29 mouse cellular contexts compared by ENCODE assay signal in genomic region chr14:40041879-40042278, GRCm38 (mm10).
DNase-seq lines count a peak whose midpoint lies in the region; ATAC-seq and TF ChIP-seq lines count a peak whose summit lies in the region.
"Had no signal": no experiment of that assay in that cellular context is flagged by ENCODE, and none has a peak within 500 bp of the region (broad histone marks: within the 10 kb centered on the region; RNA-seq: fewer than 3 reads in every experiment).

No protein-coding gene starts in this region.

- H3K4me3 ChIP-seq in hindbrain, embryonic 11.5 days (ENCODE audit: low read depth, low read length), result no peak overlapping the region
- H3K4me3 ChIP-seq in hindbrain, postnatal 0 days (ENCODE audit: low read length), result no peak overlapping the region
- H3K4me3 ChIP-seq in hindbrain, embryonic 14.5 days (replicated peaks; ENCODE audit: low read length), result no peak overlapping the region
- no peak overlapping the region for H3K4me3 ChIP-seq in hindbrain, embryonic 13.5 days
- no peak overlapping the region for H3K4me3 ChIP-seq in midbrain, embryonic 14.5 days (replicated peaks; ENCODE audit: low read depth, low read length)
- H3K4me3 ChIP-seq in midbrain, embryonic 16.5 days (ENCODE audit: low read depth, low read length), result no peak overlapping the region
- H3K4me3 ChIP-seq: embryonic facial prominence, embryonic 13.5 days; embryonic facial prominence, embryonic 15.5 days; erythroblast, embryonic 14.5 days; forebrain, embryonic 10.5 days; forebrain, embryonic 12.5 days had no signal

- H3K4me2 ChIP-seq in hindbrain, embryonic 11.5 days (replicated peaks; ENCODE audit: low read depth, low read length), result no peak overlapping the region
- H3K4me2 ChIP-seq in hindbrain, postnatal 0 days (ENCODE audit: low read depth, low read length), result no peak overlapping the region
- H3K4me2 ChIP-seq in hindbrain, embryonic 14.5 days (replicated peaks), result no peak overlapping the region
- no peak overlapping the region for H3K4me2 ChIP-seq in hindbrain, embryonic 13.5 days
- no peak overlapping the region for H3K4me2 ChIP-seq in midbrain, embryonic 14.5 days (ENCODE audit: low read length)
- H3K4me2 ChIP-seq in midbrain, embryonic 16.5 days (ENCODE audit: low read length), result no peak overlapping the region
- H3K4me2 ChIP-seq: embryonic facial prominence, embryonic 13.5 days; embryonic facial prominence, embryonic 15.5 days; forebrain, embryonic 12.5 days had no signal

- ATAC-seq in hindbrain, embryonic 11.5 days (ENCODE audit: low FRiP score), result 0 out of 2 replicates have a peak, but pooled peaks have one; percentile 40
- no peak for ATAC-seq in hindbrain, postnatal 0 days
- peak; percentile 37; the same call in 1 of the 2 replicates for ATAC-seq in hindbrain, embryonic 14.5 days (ENCODE audit: low FRiP score)
- ATAC-seq in hindbrain, embryonic 13.5 days (ENCODE audit: low FRiP score), result no peak; the same call in 1 of the 2 replicates
- no peak for ATAC-seq in midbrain, embryonic 14.5 days (ENCODE audit: low FRiP score, low TSS enrichment)
- ATAC-seq in midbrain, embryonic 16.5 days, result no peak
- ATAC-seq: activated CD4-positive, CD25-positive, alpha-beta regulatory T cell, adult 4 months; CD4-positive, CD25-positive, alpha-beta regulatory T cell, adult 4 months; forebrain, embryonic 14.5 days; Patski had no signal

- no peaks in the 10 kb centered on the region for H3K4me1 ChIP-seq in hindbrain, embryonic 11.5 days (replicated peaks; ENCODE audit: control insufficient read depth, insufficient read depth, low read length)
- no peaks in the 10 kb centered on the region for H3K4me1 ChIP-seq in hindbrain, postnatal 0 days (ENCODE audit: insufficient read depth, low read length)
- no peaks in the 10 kb centered on the region for H3K4me1 ChIP-seq in hindbrain, embryonic 14.5 days (replicated peaks; ENCODE audit: control insufficient read depth, insufficient read depth, low read length)
- H3K4me1 ChIP-seq in hindbrain, embryonic 13.5 days (replicated peaks), result no peaks in the 10 kb centered on the region
- no peaks in the 10 kb centered on the region for H3K4me1 ChIP-seq in midbrain, embryonic 14.5 days (ENCODE audit: control insufficient read depth, insufficient read depth, low read length)
- no peaks in the 10 kb centered on the region for H3K4me1 ChIP-seq in midbrain, embryonic 16.5 days (ENCODE audit: control insufficient read depth, insufficient read depth, low read length)
- H3K4me1 ChIP-seq: embryonic facial prominence, embryonic 13.5 days; embryonic facial prominence, embryonic 15.5 days; forebrain, embryonic 12.5 days had no signal

- TF ChIP-seq CTCF in hindbrain, postnatal 0 days (IDR thresholded peaks at IDR 0.05; ENCODE audit: low read depth), result no peak
- TF ChIP-seq CTCF in brain, embryonic 14.5 days (IDR thresholded peaks at IDR 0.05; ENCODE audit: borderline replicate concordance, extremely low read depth, insufficient read depth, insufficient read length), result no peak

- H3K9ac ChIP-seq in hindbrain, embryonic 11.5 days (ENCODE audit: low read depth, low read length), result no peak overlapping the region
- no peak overlapping the region for H3K9ac ChIP-seq in hindbrain, postnatal 0 days (replicated peaks; ENCODE audit: low read length)
- no peak overlapping the region for H3K9ac ChIP-seq in hindbrain, embryonic 14.5 days
- no peak overlapping the region for H3K9ac ChIP-seq in hindbrain, embryonic 13.5 days
- H3K9ac ChIP-seq in midbrain, embryonic 14.5 days (replicated peaks; ENCODE audit: low read length), result no peak overlapping the region
- no peak overlapping the region for H3K9ac ChIP-seq in midbrain, embryonic 16.5 days (ENCODE audit: low read depth, low read length)
- H3K9ac ChIP-seq: embryonic facial prominence, embryonic 13.5 days; embryonic facial prominence, embryonic 15.5 days; forebrain, embryonic 12.5 days had no signal

- no peaks in the 10 kb centered on the region for H3K27me3 ChIP-seq in hindbrain, embryonic 11.5 days (ENCODE audit: control insufficient read depth, insufficient read depth, low read length)
- H3K27me3 ChIP-seq in hindbrain, postnatal 0 days (ENCODE audit: insufficient read depth, low read length), result no peaks in the 10 kb centered on the region
- H3K27me3 ChIP-seq in hindbrain, embryonic 14.5 days (ENCODE audit: control insufficient read depth, insufficient read depth, low read length), result no peaks in the 10 kb centered on the region
- H3K27me3 ChIP-seq in hindbrain, embryonic 13.5 days, result no peaks in the 10 kb centered on the region
- no peaks in the 10 kb centered on the region for H3K27me3 ChIP-seq in midbrain, embryonic 14.5 days (ENCODE audit: control insufficient read depth, insufficient read depth, low read length)
- no peaks in the 10 kb centered on the region for H3K27me3 ChIP-seq in midbrain, embryonic 16.5 days (ENCODE audit: control insufficient read depth, insufficient read depth, low read depth, low read length)
- H3K27me3 ChIP-seq: CH12.LX; embryonic facial prominence, embryonic 13.5 days; embryonic facial prominence, embryonic 15.5 days; forebrain, embryonic 12.5 days; Patski had no signal

- no peak overlapping the region for H3K27ac ChIP-seq in hindbrain, embryonic 11.5 days (ENCODE audit: low read depth, low read length)
- no peak overlapping the region for H3K27ac ChIP-seq in hindbrain, postnatal 0 days
- no peak overlapping the region for H3K27ac ChIP-seq in hindbrain, embryonic 14.5 days
- H3K27ac ChIP-seq in hindbrain, embryonic 13.5 days, result no peak overlapping the region
- no peak overlapping the region for H3K27ac ChIP-seq in midbrain, embryonic 14.5 days (replicated peaks; ENCODE audit: low read depth, low read length)
- H3K27ac ChIP-seq in midbrain, embryonic 16.5 days (ENCODE audit: low read length), result no peak overlapping the region
- H3K27ac ChIP-seq: embryonic facial prominence, embryonic 13.5 days; embryonic facial prominence, embryonic 15.5 days; forebrain, embryonic 10.5 days; forebrain, embryonic 12.5 days had no signal

- no peaks in the 10 kb centered on the region for H3K9me3 ChIP-seq in hindbrain, embryonic 11.5 days (ENCODE audit: control insufficient read depth, low read length)
- no peaks in the 10 kb centered on the region for H3K9me3 ChIP-seq in hindbrain, postnatal 0 days (ENCODE audit: low read length)
- no peaks in the 10 kb centered on the region for H3K9me3 ChIP-seq in hindbrain, embryonic 14.5 days (ENCODE audit: control insufficient read depth, low read length)
- no peaks in the 10 kb centered on the region for H3K9me3 ChIP-seq in hindbrain, embryonic 13.5 days
- H3K9me3 ChIP-seq in midbrain, embryonic 14.5 days (ENCODE audit: control insufficient read depth, low read length), result no peaks in the 10 kb centered on the region
- no peaks in the 10 kb centered on the region for H3K9me3 ChIP-seq in midbrain, embryonic 16.5 days (replicated peaks; ENCODE audit: control insufficient read depth, low read length, poor library complexity, severe bottlenecking)
- H3K9me3 ChIP-seq: embryonic facial prominence, embryonic 13.5 days; embryonic facial prominence, embryonic 15.5 days; forebrain, embryonic 10.5 days; forebrain, embryonic 12.5 days; G1E had no signal

- no peaks in the 10 kb centered on the region for H3K36me3 ChIP-seq in hindbrain, embryonic 11.5 days (ENCODE audit: control insufficient read depth, insufficient read depth, low read length)
- no peaks in the 10 kb centered on the region for H3K36me3 ChIP-seq in hindbrain, postnatal 0 days (ENCODE audit: insufficient read depth, low read length)
- no peaks in the 10 kb centered on the region for H3K36me3 ChIP-seq in hindbrain, embryonic 14.5 days (replicated peaks; ENCODE audit: control insufficient read depth, insufficient read depth)
- no peaks in the 10 kb centered on the region for H3K36me3 ChIP-seq in hindbrain, embryonic 13.5 days
- H3K36me3 ChIP-seq in midbrain, embryonic 14.5 days (ENCODE audit: control insufficient read depth, insufficient read depth, low read length), result no peaks in the 10 kb centered on the region
- no peaks in the 10 kb centered on the region for H3K36me3 ChIP-seq in midbrain, embryonic 16.5 days (ENCODE audit: control insufficient read depth, insufficient read depth, low read length)
- H3K36me3 ChIP-seq: embryonic facial prominence, embryonic 13.5 days; embryonic facial prominence, embryonic 15.5 days; forebrain, embryonic 10.5 days; forebrain, embryonic 12.5 days; G1E had no signal

- TF ChIP-seq POLR2A in brain, embryonic 14.5 days (IDR thresholded peaks at IDR 0.05; ENCODE audit: borderline replicate concordance, extremely low read depth, insufficient read depth, insufficient read length, poor library complexity, severe bottlenecking), result no peak

- no peak for DNase-seq in hindbrain, embryonic 11.5 days (ENCODE audit: low spot score)
- no peak for DNase-seq in hindbrain, postnatal 0 days (ENCODE audit: low spot score)
- DNase-seq in hindbrain, embryonic 14.5 days (ENCODE audit: low spot score), result no peak
- peak; percentile 13 for DNase-seq in midbrain, embryonic 14.5 days
- peak; percentile 28 for DNase-seq in brain, embryonic 14.5 days (ENCODE audit: low read depth)
- DNase-seq: adrenal gland, adult 8-10 months; adrenal gland, postnatal 14 days; adrenal gland, postnatal 36 days; B cell, adult 2 months; cerebellum, adult 11 months; cerebellum, adult 18-20 months; cerebellum, adult 8-10 months; cerebellum, adult 9-11 months; cerebellum, postnatal 14 days; cerebellum, postnatal 36 days; embryo, embryonic 11 days had no signal

Comparison
In these comparisons a context has a peak if more than half of its experiments do, and no peak if none do; other contexts are left out.
1. ATAC-seq: peak in hindbrain, embryonic 11.5 days (single experiment) and hindbrain, embryonic 14.5 days (single experiment); none in hindbrain, postnatal 0 days (single experiment), hindbrain, embryonic 13.5 days (single experiment), midbrain, embryonic 14.5 days (single experiment) and midbrain, embryonic 16.5 days (single experiment).
2. DNase-seq: peak in midbrain, embryonic 14.5 days (single experiment) and brain, embryonic 14.5 days (single experiment); none in hindbrain, embryonic 11.5 days (single experiment), hindbrain, postnatal 0 days (single experiment) and hindbrain, embryonic 14.5 days (single experiment).